Mouse (Mus musculus): ENCODE measurements around the gene Vps37d. TPM values are rescaled to one million over a fixed set of nuclear protein-coding genes. Genes with fewer than 3 reads are reported as not detected.
A peak's percentile ranks its signal among the peaks of the same experiment; 100 is the strongest.

Gene Vps37d
- total RNA-seq, 1 experiment, result 2.0 TPM

GRCm38 (mm10) chr5:135080539-135080938, 2.5 kb upstream of the Vps37d start:
- Histone ChIP-seq H3K27ac (ENCODE audit: insufficient read depth, low read depth, low read length, poor library complexity, severe bottlenecking) (no peak overlapping the region), H3K9ac (ENCODE audit: insufficient read depth, low read depth, low read length, poor library complexity, severe bottlenecking) (no peak overlapping the region), H3K4me3 (ENCODE audit: insufficient read depth in 1 of 2, low read depth in 1 of 2, low read length in 2 of 2, poor library complexity in 1 of 2, severe bottlenecking in 1 of 2) (no peak overlapping the region), H3K9me3 (ENCODE audit: control insufficient read depth, insufficient read depth, low read depth, low read length) (no peaks in the 10 kb centered on the region), H3K36me3 (ENCODE audit: control insufficient read depth, insufficient read depth, low read length, poor library complexity, severe bottlenecking) (no peaks in the 10 kb centered on the region), H3K4me1 (ENCODE audit: control insufficient read depth in 2 of 2, insufficient read depth in 2 of 2, low read length in 2 of 2, poor library complexity in 1 of 2) (peaks cover 0 to 11% of the 10 kb centered on the region in 2 experiments; a peak in 2 of 4 replicates)
- no peak for TF ChIP-seq HCFC1 (IDR thresholded peaks at IDR 0.05; ENCODE audit: borderline replicate concordance, insufficient read depth, low read length)
- no peak for TF ChIP-seq ZC3H11A (IDR thresholded peaks at IDR 0.05; ENCODE audit: borderline replicate concordance, low read depth, low read length)
- TF ChIP-seq ZNF384 (IDR thresholded peaks at IDR 0.05; ENCODE audit: low read depth, low read length), result no peak
- no peak for TF ChIP-seq MAFK (IDR thresholded peaks at IDR 0.05; ENCODE audit: insufficient read depth, low read depth, low read length)
- TF ChIP-seq CHD2 (IDR thresholded peaks at IDR 0.05; ENCODE audit: low read depth, low read length), result no peak
- DNase-seq (ENCODE audit: low read depth, low spot score), result no peak
- in situ Hi-C loops (cut with MboI; ENCODE audit: low sequenced_read_pairs in 2 of 2, unreplicated experiment in 2 of 2), result no loop called here

- no peak overlapping the region for H3K27ac ChIP-seq (ENCODE audit: insufficient read depth, low read depth, low read length, poor library complexity, severe bottlenecking)
- no peak overlapping the region for H3K9ac ChIP-seq (ENCODE audit: insufficient read depth, low read depth, low read length, poor library complexity, severe bottlenecking)
- no peak for DNase-seq (ENCODE audit: low read depth, low spot score)
- TF ChIP-seq ZC3H11A (IDR thresholded peaks at IDR 0.05; ENCODE audit: borderline replicate concordance, low read depth, low read length) (no peak), MAFK (IDR thresholded peaks at IDR 0.05; ENCODE audit: insufficient read depth, low read depth, low read length) (no peak), CHD2 (IDR thresholded peaks at IDR 0.05; ENCODE audit: low read depth, low read length) (no peak), HCFC1 (IDR thresholded peaks at IDR 0.05; ENCODE audit: borderline replicate concordance, insufficient read depth, low read length) (no peak), ZNF384 (IDR thresholded peaks at IDR 0.05; ENCODE audit: low read depth, low read length) (no peak)
- no peaks in the 10 kb centered on the region for H3K36me3 ChIP-seq (ENCODE audit: control insufficient read depth, insufficient read depth, low read length, poor library complexity, severe bottlenecking)
- in situ Hi-C loops (cut with MboI; ENCODE audit: low sequenced_read_pairs in 2 of 2, unreplicated experiment in 2 of 2), result no loop called here
- no peak overlapping the region for H3K4me3 ChIP-seq (ENCODE audit: insufficient read depth in 1 of 2, low read depth in 1 of 2, low read length in 2 of 2, poor library complexity in 1 of 2, severe bottlenecking in 1 of 2)
- peaks cover 0 to 11% of the 10 kb centered on the region in 2 experiments; a peak in 2 of 4 replicates for H3K4me1 ChIP-seq (ENCODE audit: control insufficient read depth in 2 of 2, insufficient read depth in 2 of 2, low read length in 2 of 2, poor library complexity in 1 of 2)
- H3K9me3 ChIP-seq (ENCODE audit: control insufficient read depth, insufficient read depth, low read depth, low read length), result no peaks in the 10 kb centered on the region
These were observed 1.5 kb upstream of the Vps37d start for GRCm38 (mm10) chr5:135079578-135079977.

DNA sequence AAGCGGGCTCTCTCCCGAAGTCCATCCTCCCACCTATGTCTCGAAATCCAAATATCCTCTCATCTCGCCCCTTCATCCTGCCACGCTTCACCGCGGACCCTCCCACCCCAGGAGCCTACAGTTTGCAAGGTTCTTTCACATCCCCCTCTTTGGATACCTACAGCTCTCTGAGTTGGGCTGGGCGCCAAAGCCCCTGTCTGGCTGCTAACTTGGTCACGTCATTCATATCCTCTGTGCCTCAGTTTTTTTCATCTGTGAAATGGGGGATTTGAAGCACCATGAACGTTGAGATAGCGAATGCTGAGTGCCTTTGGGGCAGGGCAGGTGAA, 380 bp upstream of the Vps37d start:
- TF ChIP-seq MAFK (IDR thresholded peaks at IDR 0.05; ENCODE audit: insufficient read depth, low read depth, low read length) (no peak), ZC3H11A (IDR thresholded peaks at IDR 0.05; ENCODE audit: borderline replicate concordance, low read depth, low read length) (no peak), HCFC1 (IDR thresholded peaks at IDR 0.05; ENCODE audit: borderline replicate concordance, insufficient read depth, low read length) (no peak), ZNF384 (IDR thresholded peaks at IDR 0.05; ENCODE audit: low read depth, low read length) (no peak), CHD2 (IDR thresholded peaks at IDR 0.05; ENCODE audit: low read depth, low read length) (no peak)
- H3K4me1 ChIP-seq (ENCODE audit: control insufficient read depth in 2 of 2, insufficient read depth in 2 of 2, low read length in 2 of 2, poor library complexity in 1 of 2), result peaks cover 0 to 21% of the 10 kb centered on the region in 2 experiments; a peak in 2 of 4 replicates
- H3K4me3 ChIP-seq (ENCODE audit: insufficient read depth in 1 of 2, low read depth in 1 of 2, low read length in 2 of 2, poor library complexity in 1 of 2, severe bottlenecking in 1 of 2), result peak overlapping the region; percentile 63
- in situ Hi-C loops (cut with MboI; ENCODE audit: low sequenced_read_pairs in 2 of 2, unreplicated experiment in 2 of 2), result no loop called here
- peak overlapping the region; percentile 60; the same call in 1 of the 2 replicates for H3K9ac ChIP-seq (ENCODE audit: insufficient read depth, low read depth, low read length, poor library complexity, severe bottlenecking)
- H3K27ac ChIP-seq (ENCODE audit: insufficient read depth, low read depth, low read length, poor library complexity, severe bottlenecking), result no peak overlapping the region
- H3K36me3 ChIP-seq (ENCODE audit: control insufficient read depth, insufficient read depth, low read length, poor library complexity, severe bottlenecking), result no peaks in the 10 kb centered on the region
- H3K9me3 ChIP-seq (ENCODE audit: control insufficient read depth, insufficient read depth, low read depth, low read length), result no peaks in the 10 kb centered on the region
- DNase-seq (ENCODE audit: low read depth, low spot score), result no peak

DNA sequence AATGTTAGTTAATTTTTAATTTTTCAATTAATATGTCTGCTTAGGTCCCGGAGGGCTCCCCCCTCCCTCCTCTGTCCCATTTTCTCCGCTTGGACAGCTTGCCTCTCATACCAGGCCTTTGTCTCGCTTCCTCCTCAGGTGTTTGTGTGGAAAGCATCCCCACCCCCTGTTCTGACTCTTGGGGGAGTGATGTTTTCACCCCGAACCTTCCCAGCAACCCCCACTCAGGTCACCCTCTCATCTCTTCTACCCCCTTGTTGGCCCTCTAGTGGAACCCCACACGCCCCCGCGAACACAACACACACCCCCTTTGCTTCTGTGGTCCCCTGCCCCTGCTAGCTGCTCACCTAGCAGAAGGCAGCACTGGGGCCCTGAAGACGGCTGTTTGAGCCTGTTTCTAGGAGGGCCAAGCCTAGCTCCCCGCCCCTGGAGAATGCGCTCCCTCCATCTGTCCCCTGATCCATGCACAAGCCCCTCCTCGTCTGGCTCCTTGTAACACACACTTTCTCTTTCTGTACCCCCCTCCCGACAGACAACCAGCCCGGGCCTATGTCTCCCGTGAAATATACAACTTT, 1.0 kb downstream of the Vps37d start:
- H3K4me1 ChIP-seq (ENCODE audit: control insufficient read depth in 2 of 2, insufficient read depth in 2 of 2, low read length in 2 of 2, poor library complexity in 1 of 2), result peaks cover 0 to 31% of the 10 kb centered on the region in 2 experiments; a peak in 2 of 4 replicates
- H3K36me3 ChIP-seq (ENCODE audit: control insufficient read depth, insufficient read depth, low read length, poor library complexity, severe bottlenecking), result no peaks in the 10 kb centered on the region
- TF ChIP-seq ZNF384 (IDR thresholded peaks at IDR 0.05; ENCODE audit: low read depth, low read length) (no peak), ZC3H11A (IDR thresholded peaks at IDR 0.05; ENCODE audit: borderline replicate concordance, low read depth, low read length) (no peak), HCFC1 (IDR thresholded peaks at IDR 0.05; ENCODE audit: borderline replicate concordance, insufficient read depth, low read length) (no peak), MAFK (IDR thresholded peaks at IDR 0.05; ENCODE audit: insufficient read depth, low read depth, low read length) (no peak), CHD2 (IDR thresholded peaks at IDR 0.05; ENCODE audit: low read depth, low read length) (no peak)
- in situ Hi-C loops (cut with MboI; ENCODE audit: low sequenced_read_pairs in 2 of 2, unreplicated experiment in 2 of 2), result no loop called here
- no peak overlapping the region; the same call in 1 of the 2 replicates for H3K9ac ChIP-seq (ENCODE audit: insufficient read depth, low read depth, low read length, poor library complexity, severe bottlenecking)
- no peak overlapping the region for H3K27ac ChIP-seq (ENCODE audit: insufficient read depth, low read depth, low read length, poor library complexity, severe bottlenecking)
- H3K4me3 ChIP-seq (ENCODE audit: insufficient read depth in 1 of 2, low read depth in 1 of 2, low read length in 2 of 2, poor library complexity in 1 of 2, severe bottlenecking in 1 of 2), result peak overlapping the region; percentile 71 to 74; a peak in 3 of 4 replicates
- no peak for DNase-seq (ENCODE audit: low read depth, low spot score)
- no peaks in the 10 kb centered on the region for H3K9me3 ChIP-seq (ENCODE audit: control insufficient read depth, insufficient read depth, low read depth, low read length)
